Mouse (Mus musculus) heart, adult 2 months (tissue): ENCODE measurements around the gene Mettl24. TPM values are rescaled to one million over a fixed set of nuclear protein-coding genes. Genes with fewer than 3 reads are reported as not detected.
A peak's percentile ranks its signal among the peaks of the same experiment; 100 is the strongest.

Experiments used
- DNase-seq, 2 experiments: peaks; one replicate each; pipeline ENCODE4 v3.0.0; 2021
- H3K27ac ChIP-seq: fragments of 200-600 bp; 2 replicates; pipeline ENCODE4 v1.8.1; 2022
- H3K27me3 ChIP-seq: fragments of 200-500 bp; 2 replicates; pipeline ENCODE4 v1.6.1; 2012; ENCODE audit warnings: mild to moderate bottlenecking, low read length, inconsistent platforms, mixed read lengths; ENCODE audit not compliant: control insufficient read depth, insufficient read depth
- H3K36me3 ChIP-seq: fragments of 200-500 bp; 2 replicates; pipeline ENCODE4 v1.6.1; 2012; ENCODE audit warnings: low read length, inconsistent platforms; ENCODE audit not compliant: control insufficient read depth, insufficient read depth
- H3K4me1 ChIP-seq: fragments of 200-500 bp; 2 replicates; pipeline ENCODE4 v1.6.1; 2011; ENCODE audit warnings: low read length; ENCODE audit not compliant: control insufficient read depth, insufficient read depth
- H3K4me3 ChIP-seq: fragments of 200-600 bp; 2 replicates; pipeline ENCODE4 v1.8.1; 2022
- H3K79me2 ChIP-seq: fragments of 200-500 bp; replicated peaks from 2 replicates; pipeline ENCODE4 v1.6.1; 2012; ENCODE audit warnings: mild to moderate bottlenecking, inconsistent platforms, low read length, moderate library complexity, mixed read lengths; ENCODE audit not compliant: control insufficient read depth, insufficient read depth
- H3K9ac ChIP-seq: fragments of 200-500 bp; 2 replicates; pipeline ENCODE4 v1.6.1; 2012; ENCODE audit warnings: low read depth, mild to moderate bottlenecking, control low read depth, inconsistent platforms, low read length, mixed read lengths
- CTCF ChIP-seq: fragments of 200-600 bp; IDR thresholded peaks from 2 replicates; pipeline ENCODE4 v1.8.1; 2022; ENCODE audit warnings: antibody characterized with exemption, mild to moderate bottlenecking, moderate library complexity
- EP300 ChIP-seq: fragments of 200-500 bp; IDR thresholded peaks from 2 replicates; pipeline ENCODE4 v1.6.1; 2011; ENCODE audit warnings: low read depth, low read length, control low read depth; ENCODE audit not compliant: insufficient read depth
- POLR2A ChIP-seq: fragments of 200-500 bp; IDR thresholded peaks from 2 replicates; pipeline ENCODE4 v1.6.1; 2011; ENCODE audit warnings: mild to moderate bottlenecking, low read depth, low read length, control low read depth; ENCODE audit not compliant: insufficient read depth
- WGBS: fragments of 180-500 bp; shearing (Covaris S2); methylation state at CpG from one replicate; pipeline ENCODE4 v1.1.7; 2018; 5-methylcytosine and 5-hydroxymethylcytosine counted together
- intact Hi-C: fragments of 180-260 bp; cut with DNase I; formaldehyde crosslinking; loops from one replicate; pipeline ENCODE4 v1.15.1; 2025
- polyA plus RNA-seq: library from polyadenylated mRNA; depleted of rRNA; stranded (reverse); fragments of >200 nt; gene quantifications from 2 replicates; pipeline ENCODE4 v1.2.3, GENCODE M21; 2012
- total RNA-seq, 2 experiments: library from RNA; stranded (reverse); gene quantifications; 2 replicates each; pipeline ENCODE4 v1.2.3; 2021

The Mettl24 gene
- total and polyA plus RNA-seq, 3 experiments, result 0.89 to 1.3 (median 1.2) TPM

DNA sequence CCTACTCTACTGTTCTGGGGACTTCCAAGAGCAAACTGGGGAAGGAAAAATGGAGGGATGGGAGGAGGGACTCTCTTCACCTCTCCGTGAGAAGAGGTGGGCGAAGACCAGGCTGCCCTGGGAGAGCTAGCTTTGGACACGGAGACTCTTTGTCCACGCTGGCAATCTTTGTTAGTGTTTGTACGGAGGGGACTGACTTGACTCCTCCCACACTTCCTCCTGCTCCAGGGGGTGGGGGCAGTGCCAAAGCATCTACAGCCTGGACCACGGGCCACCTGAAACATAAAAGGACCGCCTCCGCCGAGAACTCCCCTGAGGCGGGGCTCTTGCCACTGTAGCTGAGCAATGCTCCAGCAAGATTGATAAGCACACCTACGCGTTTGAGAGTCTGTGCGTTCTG lies 8.9 kb upstream of the Mettl24 start:
- TF ChIP-seq POLR2A, result no peak
- no peak for TF ChIP-seq EP300
- TF ChIP-seq CTCF, result no peak
- no peak overlapping the region for H3K27ac ChIP-seq
- no peaks in the 10 kb centered on the region for H3K4me1 ChIP-seq
- 29% methylated on average over 13 of the region's 13 CpGs for WGBS
- DNase-seq, result no peak
- no peaks in the 10 kb centered on the region for H3K36me3 ChIP-seq
- peaks cover 2% of the 10 kb centered on the region; the same call in 1 of the 2 replicates for H3K27me3 ChIP-seq
- 0 out of 2 replicates have a peak, but pooled peaks cover 1% of the 10 kb centered on the region for H3K79me2 ChIP-seq
- intact Hi-C loops, result no loop called here
- H3K9ac ChIP-seq, result no peak overlapping the region
- no peak overlapping the region for H3K4me3 ChIP-seq

DNA sequence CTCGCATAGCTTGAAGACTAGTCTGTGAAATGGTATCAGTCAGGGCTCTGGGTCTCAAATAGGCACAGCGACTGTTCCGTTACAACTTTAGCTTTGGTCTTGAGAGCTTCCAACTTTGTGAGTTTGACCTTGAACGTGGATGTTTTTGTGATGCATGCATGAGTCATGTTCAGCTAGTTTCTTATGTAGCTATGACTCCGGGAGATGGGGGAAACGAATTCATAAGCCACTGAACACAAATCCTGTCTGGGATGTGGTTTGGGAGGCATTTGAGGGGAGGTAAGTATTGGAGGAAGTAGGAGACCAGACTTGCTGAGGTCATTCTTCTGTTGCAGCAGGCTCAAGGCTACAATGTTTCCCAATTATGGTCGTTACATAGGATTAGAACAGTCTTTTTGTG lies 7.2 kb upstream of the Mettl24 start:
- Histone ChIP-seq H3K4me1 (no peaks in the 10 kb centered on the region), H3K27me3 (peaks cover 2% of the 10 kb centered on the region; the same call in 1 of the 2 replicates), H3K36me3 (no peaks in the 10 kb centered on the region), H3K79me2 (0 out of 2 replicates have a peak, but pooled peaks cover 1% of the 10 kb centered on the region), H3K27ac (no peak overlapping the region), H3K9ac (no peak overlapping the region), H3K4me3 (no peak overlapping the region)
- no peak for DNase-seq
- 65% methylated on average over 7 of the region's 7 CpGs for WGBS
- TF ChIP-seq POLR2A (no peak), CTCF (no peak), EP300 (no peak)
- intact Hi-C loops, result no loop called here

GRCm38 (mm10) chr10:40678477-40678876 lies 4.6 kb upstream of the Mettl24 start:
- TF ChIP-seq CTCF (no peak), POLR2A (no peak), EP300 (no peak)
- 56% methylated on average over 3 of the region's 3 CpGs for WGBS
- H3K9ac ChIP-seq, result no peak overlapping the region
- no peak for DNase-seq
- no peak overlapping the region for H3K4me3 ChIP-seq
- no peaks in the 10 kb centered on the region for H3K36me3 ChIP-seq
- peaks cover 2% of the 10 kb centered on the region; the same call in 1 of the 2 replicates for H3K27me3 ChIP-seq
- H3K79me2 ChIP-seq, result 0 out of 2 replicates have a peak, but pooled peaks cover 1% of the 10 kb centered on the region
- intact Hi-C loops, result no loop called here
- no peaks in the 10 kb centered on the region for H3K4me1 ChIP-seq
- no peak overlapping the region for H3K27ac ChIP-seq

GRCm38 (mm10) chr10:40682470-40682869 lies 612 bp upstream of the Mettl24 start:
- Histone ChIP-seq H3K27ac (no peak overlapping the region), H3K36me3 (no peaks in the 10 kb centered on the region), H3K27me3 (no peaks in the 10 kb centered on the region), H3K79me2 (no peaks in the 10 kb centered on the region), H3K4me1 (no peaks in the 10 kb centered on the region), H3K9ac (no peak overlapping the region), H3K4me3 (no peak overlapping the region)
- TF ChIP-seq EP300 (no peak), POLR2A (no peak), CTCF (no peak)
- peak in 1 of 2 experiments; percentile 14 for DNase-seq
- intact Hi-C loops, result loop anchor here (10.0 kb wide), 1 partner anchor 202 kb away; the partner anchor contains the start of genes Cdc40 and Wasf1
- 24% methylated on average over 8 of the region's 8 CpGs for whole genome bisulfite sequencing

DNA sequence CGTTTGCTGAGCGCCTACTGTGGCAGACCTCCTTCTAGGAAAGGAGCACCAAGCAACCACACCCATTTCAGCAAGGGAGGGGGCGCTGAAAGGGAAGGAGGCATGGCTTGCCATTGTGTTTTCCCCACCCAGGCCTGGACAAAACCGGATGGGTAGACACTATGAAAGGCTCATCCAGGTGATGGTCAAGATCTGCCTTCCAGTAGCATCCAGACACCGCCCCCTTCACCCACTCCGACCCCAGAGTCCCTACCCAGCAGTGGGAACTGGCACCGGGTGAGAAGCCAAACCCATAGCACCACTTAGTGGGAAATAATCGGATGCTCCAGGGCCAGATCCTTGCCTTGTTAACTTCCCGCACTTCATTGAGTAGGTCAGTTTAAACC lies 779 bp downstream of the Mettl24 start:
- Histone ChIP-seq H3K36me3 (no peaks in the 10 kb centered on the region), H3K4me1 (no peaks in the 10 kb centered on the region), H3K9ac (no peak overlapping the region), H3K79me2 (no peaks in the 10 kb centered on the region), H3K27ac (no peak overlapping the region), H3K27me3 (no peaks in the 10 kb centered on the region), H3K4me3 (peak overlapping the region; percentile 46)
- intact Hi-C loops, result loop anchor here (10.0 kb wide), 1 partner anchor 201 kb away; the partner anchor contains the start of genes Cdc40 and Wasf1
- 57% methylated on average over 9 of the region's 9 CpGs for WGBS
- TF ChIP-seq EP300, result no peak
- TF ChIP-seq CTCF, result no peak
- TF ChIP-seq POLR2A, result no peak
- DNase-seq, result peak; percentile 4 to 17

DNA sequence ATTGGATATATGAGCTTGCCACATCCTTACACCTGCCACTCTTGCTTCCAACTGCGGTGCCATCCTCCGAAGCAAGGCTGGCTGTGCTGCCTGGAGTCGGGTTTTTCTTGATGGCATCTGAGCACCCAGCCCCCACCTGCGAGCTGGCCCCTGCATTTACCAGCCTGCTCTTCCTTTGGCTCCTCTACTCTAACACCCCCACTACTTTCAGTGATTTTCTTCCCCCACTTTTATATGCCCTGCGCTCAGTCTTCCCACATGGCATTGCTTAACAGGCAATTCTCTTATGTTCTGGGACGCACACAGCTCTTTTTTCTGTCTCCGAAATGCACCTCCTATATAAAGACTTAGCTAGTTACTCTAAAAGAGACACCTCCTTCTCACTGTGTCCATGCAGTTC lies 1.2 kb downstream of the Mettl24 start:
- Histone ChIP-seq H3K36me3 (no peaks in the 10 kb centered on the region), H3K27ac (no peak overlapping the region), H3K9ac (no peak overlapping the region), H3K4me1 (no peaks in the 10 kb centered on the region), H3K4me3 (no peak overlapping the region), H3K79me2 (no peaks in the 10 kb centered on the region), H3K27me3 (no peaks in the 10 kb centered on the region)
- TF ChIP-seq EP300 (no peak), POLR2A (no peak), CTCF (no peak)
- no peak for DNase-seq
- intact Hi-C loops, result loop anchor here (10.0 kb wide), 1 partner anchor 200 kb away; the partner anchor contains the start of genes Cdc40 and Wasf1
- WGBS, result 97% methylated on average over 7 of the region's 7 CpGs
